Mouse (Mus musculus) adrenal gland, postnatal 14 days (tissue): Measurements from ENCODE around the gene Thsd4. TPM values are rescaled to one million over a fixed set of nuclear protein-coding genes. Genes with fewer than 3 reads are reported as not detected.
"Not testable (repeated sequence)": the region's sequence is repeated elsewhere in the genome, so short reads cannot be mapped to it uniquely, and the experiment has no call there.

Experiments used
- DNase-seq: peaks from one replicate; pipeline ENCODE4 v3.0.0; 2021; ENCODE audit warnings: mixed read lengths
- total RNA-seq: library from RNA; stranded (reverse); gene quantifications from 2 replicates; pipeline ENCODE4 v1.2.3, GENCODE M21; 2021

The Thsd4 gene
- total RNA-seq, 1 experiment from 2014 or later, result 7.7 TPM

DNA sequence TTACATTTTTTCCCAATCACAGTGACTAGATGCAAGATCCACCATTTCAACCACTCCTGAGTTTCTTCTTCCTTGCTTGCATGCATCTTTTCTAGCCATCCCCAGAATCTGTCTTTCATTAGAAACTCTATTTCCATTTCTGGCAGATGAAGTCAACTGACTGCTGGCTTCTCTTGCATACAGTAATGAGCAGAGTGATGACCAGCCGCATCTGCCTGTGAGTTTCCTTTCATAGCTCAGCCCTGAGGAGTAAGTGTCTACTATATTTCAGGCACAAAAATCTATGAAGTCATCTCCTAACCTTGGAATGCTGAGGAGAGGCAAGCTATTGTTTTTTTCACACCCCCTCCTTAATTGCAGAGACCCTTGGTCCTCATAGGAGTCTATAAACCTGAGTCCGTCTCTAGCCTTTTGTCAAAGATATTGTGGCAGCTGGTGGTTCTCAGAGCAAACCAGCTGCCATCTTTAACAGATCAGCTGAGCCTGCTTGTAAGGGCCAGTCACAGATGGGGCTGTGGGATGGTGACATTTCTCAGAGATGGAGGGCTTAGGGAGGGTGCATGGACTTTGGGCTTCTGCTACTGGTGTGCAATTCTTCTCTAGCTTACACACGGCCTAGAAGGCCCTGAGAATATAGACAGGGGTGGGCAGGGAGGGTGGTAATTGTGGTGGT lies 535.8 kb downstream of the Thsd4 start:
- no peak for DNase-seq

GRCm38 (mm10) chr9:59981116-59981515 lies 540.7 kb downstream of the Thsd4 start:
- peak; percentile 63 for DNase-seq

- DNase-seq, result peak; percentile 26
Observed at GRCm38 (mm10) chr9:59971263-59971662, 550.6 kb downstream of the Thsd4 start.

DNA sequence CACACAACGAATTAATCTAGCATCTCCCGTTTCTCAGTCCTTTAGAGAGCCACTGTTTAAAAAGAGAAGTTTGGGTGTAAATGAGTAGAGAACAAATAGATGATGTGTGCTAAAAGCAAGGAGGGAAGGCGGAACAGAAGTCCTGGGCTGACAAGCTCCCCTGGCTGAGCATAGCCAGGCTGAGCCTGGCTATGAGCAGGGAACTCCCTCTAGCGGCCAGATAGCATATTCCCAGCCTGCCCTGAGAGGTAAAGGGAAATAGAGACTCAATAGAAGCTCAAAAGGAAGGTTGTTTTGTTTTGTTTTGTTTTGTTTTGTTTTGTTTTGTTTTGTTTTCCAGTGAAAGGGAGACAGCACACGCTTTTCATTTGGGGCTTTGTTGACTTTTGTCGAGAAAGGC lies 552.5 kb downstream of the Thsd4 start:
- DNase-seq, result peak; percentile 80

- no peak for DNase-seq
Observed at GRCm38 (mm10) chr9:59965046-59965445, 556.8 kb downstream of the Thsd4 start.

DNA sequence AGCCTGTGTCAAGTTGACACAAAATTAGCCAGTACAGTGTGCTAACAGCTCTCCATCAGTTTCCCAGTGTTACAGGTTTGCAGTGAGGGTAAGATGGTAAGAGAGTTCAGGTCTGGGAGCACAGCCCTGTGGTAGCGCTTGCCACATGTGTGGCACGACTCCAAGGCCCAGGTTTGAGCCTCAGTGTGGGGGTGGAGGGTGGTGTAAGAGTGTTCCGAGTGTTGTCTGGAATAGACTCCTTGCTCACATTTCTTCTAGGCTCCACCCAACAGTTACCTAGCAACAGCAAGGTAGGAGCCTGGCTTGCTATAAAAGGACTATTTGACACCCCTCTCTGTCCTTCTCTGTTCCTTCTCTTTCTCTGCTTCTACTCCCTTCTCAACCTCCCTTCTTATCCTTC lies 557.5 kb downstream of the Thsd4 start:
- peak; percentile 44 for DNase-seq

DNA sequence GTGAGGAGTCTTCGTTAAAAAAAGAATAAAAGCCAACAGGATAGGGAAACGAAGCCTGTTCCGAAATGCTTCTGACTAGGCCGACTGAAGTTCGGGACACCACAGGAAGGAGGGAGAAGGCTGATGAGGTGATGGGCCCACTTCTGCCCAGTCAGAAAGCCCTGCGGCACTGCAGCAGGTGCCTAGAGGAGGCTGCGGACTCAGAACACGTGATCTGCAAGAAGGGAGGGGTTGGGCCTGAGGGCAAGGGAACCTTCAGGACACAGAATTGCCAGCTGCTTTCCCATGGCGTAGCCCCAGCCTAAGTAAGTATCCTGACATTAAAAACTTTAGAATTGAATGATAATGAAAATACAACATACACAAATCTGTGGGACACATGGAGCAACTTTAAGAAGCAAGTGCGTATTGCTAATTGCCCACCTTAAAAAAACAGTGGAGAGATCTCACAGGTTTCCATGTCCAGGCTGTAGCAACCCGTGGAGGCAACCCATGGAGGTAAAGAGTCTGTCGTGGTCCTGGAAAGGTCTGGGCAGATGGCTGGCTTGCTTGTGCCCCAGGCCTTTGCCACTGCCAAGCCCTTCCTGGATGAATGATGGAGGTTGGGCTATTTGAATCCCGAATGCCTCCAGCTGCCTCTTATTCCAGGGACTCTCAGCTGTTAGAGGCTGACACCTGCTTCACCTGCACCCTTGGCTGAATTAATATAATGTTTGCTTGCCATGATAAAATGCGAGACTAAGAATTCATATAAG lies 560.5 kb downstream of the Thsd4 start:
- DNase-seq, result no peak

DNA sequence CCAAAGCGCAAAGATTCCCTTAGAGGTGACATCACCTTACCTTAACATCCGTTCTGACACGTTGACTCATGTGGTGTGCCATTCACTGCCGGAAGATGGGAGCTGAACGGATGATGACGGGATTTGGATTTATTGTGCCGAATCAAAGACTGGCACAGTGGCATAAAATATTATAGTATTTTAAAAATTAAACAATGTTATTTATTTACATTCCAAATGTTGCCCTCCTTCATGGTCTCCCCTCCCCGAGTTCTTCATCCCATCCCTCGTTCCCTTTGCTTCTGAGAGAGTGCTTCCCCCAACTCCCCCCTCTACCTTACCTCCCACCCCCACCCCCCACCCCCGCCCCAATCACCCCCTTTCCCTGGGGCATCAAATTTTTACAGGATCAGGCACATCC lies 561.3 kb downstream of the Thsd4 start, which contains the start of gene Nr2e3:
Nr2e3 (minus strand) TSS at position 101 of the 400 bp plus-strand sequence.
- DNase-seq, result no peak

GRCm38 (mm10) chr9:59959276-59959675 lies 562.6 kb downstream of the Thsd4 start:
- peak; percentile 92 for DNase-seq

DNA sequence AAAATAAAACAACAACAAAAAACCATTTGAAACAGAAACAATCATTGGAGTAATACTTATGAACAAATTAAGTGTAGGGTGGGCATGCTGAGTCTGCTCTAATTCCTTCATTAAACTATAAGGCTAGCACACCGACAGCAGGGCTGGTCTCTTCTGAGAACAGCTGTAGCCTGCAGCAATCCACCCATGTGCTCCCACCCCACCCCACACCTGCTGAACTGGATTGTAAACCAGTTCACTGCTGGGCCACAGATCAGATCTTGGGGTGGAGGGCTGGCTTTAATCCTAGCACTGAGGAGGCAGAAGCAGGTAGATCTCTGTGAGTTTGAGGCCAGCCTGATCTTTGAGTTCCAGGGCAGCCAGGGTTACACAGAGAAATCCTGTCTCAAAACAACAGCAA lies 563.7 kb downstream of the Thsd4 start:
- not testable (repeated sequence) for DNase-seq

- no peak for DNase-seq
Observed at GRCm38 (mm10) chr9:59956496-59956895, 565.4 kb downstream of the Thsd4 start.

GRCm38 (mm10) chr9:59955692-59956091 lies 566.2 kb downstream of the Thsd4 start:
- no peak for DNase-seq

- DNase-seq, result no peak
Observed at GRCm38 (mm10) chr9:59955199-59955598, 566.6 kb downstream of the Thsd4 start.

DNA sequence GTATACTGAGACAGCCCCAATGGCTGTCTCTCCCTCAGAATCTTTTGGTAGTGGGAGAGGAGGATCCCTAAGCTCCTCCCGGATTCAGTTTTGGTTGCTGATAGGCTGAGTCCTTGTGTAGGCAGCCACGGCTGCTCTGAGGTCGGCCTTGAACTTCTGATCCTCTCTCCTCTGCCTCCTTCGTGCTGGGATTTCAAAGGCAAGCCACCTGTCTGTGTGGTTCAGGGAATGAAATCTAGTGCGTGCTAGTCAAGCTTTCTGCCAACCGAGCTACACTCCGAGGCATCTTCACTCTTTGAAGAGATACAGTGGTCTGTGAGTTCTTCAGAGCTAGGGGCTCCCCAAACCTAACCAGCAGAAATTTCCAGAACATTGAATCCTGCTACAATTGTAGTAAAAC lies 568.3 kb downstream of the Thsd4 start:
- no peak for DNase-seq

GRCm38 (mm10) chr9:59952515-59953070 lies 569.3 kb downstream of the Thsd4 start:
- peak; percentile 86 for DNase-seq

DNA sequence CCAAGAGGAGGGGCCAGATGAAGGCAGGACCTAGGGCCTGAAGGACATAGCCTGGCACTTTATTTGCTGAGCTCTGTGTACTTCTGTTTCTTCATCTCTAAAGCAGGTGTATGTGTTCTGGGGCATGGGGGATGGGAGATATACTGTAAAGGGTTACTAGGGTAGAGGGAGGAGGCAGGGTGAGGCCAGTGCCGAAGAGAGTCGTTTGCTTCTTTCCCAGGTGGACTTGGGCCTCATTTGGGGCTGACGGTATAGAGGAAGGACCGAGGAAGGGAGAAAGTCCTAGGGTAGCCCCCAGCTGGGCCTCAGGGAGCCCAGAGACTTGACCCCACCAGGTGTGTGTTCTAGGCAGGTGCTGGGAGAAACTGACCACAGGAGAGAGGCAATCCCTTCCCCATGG lies 569.9 kb downstream of the Thsd4 start:
- DNase-seq, result no peak

- no peak for DNase-seq
Observed at GRCm38 (mm10) chr9:59951001-59951750, 570.7 kb downstream of the Thsd4 start.

DNA sequence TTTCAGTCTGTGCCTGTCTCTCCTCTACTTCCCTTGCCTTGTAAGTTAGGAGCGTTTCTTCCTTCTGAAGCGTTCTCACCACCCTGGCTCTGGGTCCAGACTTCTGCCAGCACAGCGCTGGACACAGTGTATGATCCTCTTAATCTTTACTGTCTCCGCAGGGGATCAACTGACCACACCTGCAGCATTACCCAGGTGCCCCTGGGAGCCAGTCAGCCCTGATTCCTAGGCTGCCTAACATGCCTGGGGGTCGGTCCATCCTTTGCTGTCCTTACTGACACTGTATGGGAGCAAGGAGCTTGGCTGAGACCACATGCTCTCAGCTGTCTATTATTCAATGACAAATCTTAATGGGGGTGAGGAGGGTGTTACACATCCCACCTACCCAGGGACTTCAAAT lies 571.9 kb downstream of the Thsd4 start:
- DNase-seq, result no peak

GRCm38 (mm10) chr9:59949511-59949910 lies 572.3 kb downstream of the Thsd4 start:
- DNase-seq, result no peak

- no peak for DNase-seq
Observed at GRCm38 (mm10) chr9:59948691-59949250, 573.1 kb downstream of the Thsd4 start.

- DNase-seq, result no peak
Observed at GRCm38 (mm10) chr9:59948226-59948625, 573.6 kb downstream of the Thsd4 start.

- DNase-seq, result peak; percentile 30
Observed at GRCm38 (mm10) chr9:59947271-59947670, 574.6 kb downstream of the Thsd4 start.
